Mouse (Mus musculus) megakaryocyte progenitor cell, adult 5-6 weeks (primary cell): Measurements from ENCODE around the gene Nkrf. TPM values are rescaled to one million over a fixed set of nuclear protein-coding genes. Genes with fewer than 3 reads are reported as not detected.
"Not testable (repeated sequence)": the region's sequence is repeated elsewhere in the genome, so short reads cannot be mapped to it uniquely, and the experiment has no call there.

Source experiments
- ATAC-seq: replicated peaks from 2 replicates; pipeline ENCODE4 v1.8.0; 2016; ENCODE audit warnings: mild to moderate bottlenecking, moderate TSS enrichment, inconsistent platforms; ENCODE audit not compliant: poor library complexity
- total RNA-seq, 2 experiments: library from RNA; stranded (forward) in 1 of 2; stranded (reverse) in 1 of 2; fragments of 157-497, 149-512 nt in 1 of 2; fragments of 200-1000 nt in 1 of 2; gene quantifications; 2 replicates each; pipeline versions ENCODE4 v1.2.3 to v1.2.4; 2015 to 2017

Gene Nkrf
- total RNA-seq (2015), result 27.8 and 31.2 TPM in 2 replicates
- 9.8 and 14.1 TPM in 2 replicates for total RNA-seq (2017)

DNA sequence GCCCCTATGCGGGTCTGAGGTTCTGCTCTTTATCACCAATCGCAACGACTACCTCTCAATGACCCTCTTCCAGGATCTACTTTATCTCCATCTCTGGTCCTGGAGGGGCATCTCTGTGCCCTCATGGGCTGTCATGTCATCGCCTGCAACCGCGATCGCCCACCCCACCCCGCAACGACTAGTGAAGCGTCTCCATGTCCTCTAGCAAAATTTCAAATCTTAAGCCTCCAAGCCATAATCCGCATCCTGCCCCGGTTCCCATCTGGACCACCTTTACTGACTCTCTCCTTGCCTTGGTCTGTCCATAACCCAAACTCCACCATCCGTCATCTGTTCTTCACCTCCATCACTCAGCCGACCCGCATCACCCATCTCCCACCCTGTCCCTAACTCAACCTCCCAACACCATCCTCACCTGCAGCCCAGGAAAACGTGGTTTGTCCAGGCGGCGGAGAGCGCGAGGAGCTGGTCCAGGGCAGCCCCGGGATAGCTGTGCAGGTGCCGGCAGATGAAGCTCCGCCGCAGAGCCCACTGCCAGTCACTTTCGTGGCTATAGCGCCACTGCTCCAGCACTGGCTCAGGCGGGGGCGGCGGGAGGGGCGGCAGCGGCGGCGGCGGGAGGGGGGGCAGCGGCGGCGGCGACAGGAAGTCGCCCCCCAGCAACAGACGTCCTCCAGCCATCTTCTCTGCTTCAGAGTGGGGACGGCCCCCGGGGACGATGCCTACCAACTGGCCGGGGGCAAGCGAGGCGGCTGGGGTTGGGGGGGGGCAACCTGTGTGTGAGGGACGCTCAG lies at the start of gene Nkrf:
Gene Nkrf (minus strand): TSS at position 579 of the 794 bp plus-strand sequence.
- ATAC-seq, result peak; percentile 33; the same call in 1 of the 2 replicates

- no peak for ATAC-seq
These were observed 38.4 kb upstream of the Nkrf start for GRCm38 (mm10) chrX:36941106-36941505.

GRCm38 (mm10) chrX:36939806-36940413 lies 37.2 kb upstream of the Nkrf start:
- ATAC-seq, result peak; percentile 73

DNA sequence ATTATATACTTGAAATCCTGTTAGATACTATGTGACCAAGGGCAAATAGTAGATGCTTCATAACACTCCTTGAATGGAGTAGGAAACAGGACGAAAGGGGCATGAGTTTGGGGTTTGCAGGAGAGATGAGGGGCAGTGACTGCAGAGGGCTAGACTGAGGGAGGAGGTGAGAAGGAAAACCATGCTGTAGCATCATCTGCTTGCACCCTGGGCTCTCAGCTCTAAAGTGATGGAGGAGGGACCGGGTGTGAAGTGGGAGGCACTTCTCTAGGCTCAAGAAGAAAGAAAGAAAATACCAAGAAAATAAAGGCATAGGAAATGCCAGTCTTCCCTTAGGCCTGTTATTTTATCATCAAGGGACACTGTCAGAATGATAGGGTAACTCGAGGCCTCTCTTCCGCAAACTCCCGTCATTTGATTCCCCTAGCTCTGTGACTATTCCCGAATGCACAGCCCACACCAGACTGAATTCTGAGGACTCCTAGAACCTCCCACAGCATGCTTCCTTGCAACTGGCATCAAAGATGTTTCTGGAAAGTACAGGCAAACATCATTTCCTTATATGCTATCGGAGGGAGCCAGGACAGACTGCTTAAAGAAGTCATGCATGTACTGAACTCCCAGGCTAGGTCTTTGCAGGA lies 32.7 kb upstream of the Nkrf start:
- ATAC-seq, result no peak

DNA sequence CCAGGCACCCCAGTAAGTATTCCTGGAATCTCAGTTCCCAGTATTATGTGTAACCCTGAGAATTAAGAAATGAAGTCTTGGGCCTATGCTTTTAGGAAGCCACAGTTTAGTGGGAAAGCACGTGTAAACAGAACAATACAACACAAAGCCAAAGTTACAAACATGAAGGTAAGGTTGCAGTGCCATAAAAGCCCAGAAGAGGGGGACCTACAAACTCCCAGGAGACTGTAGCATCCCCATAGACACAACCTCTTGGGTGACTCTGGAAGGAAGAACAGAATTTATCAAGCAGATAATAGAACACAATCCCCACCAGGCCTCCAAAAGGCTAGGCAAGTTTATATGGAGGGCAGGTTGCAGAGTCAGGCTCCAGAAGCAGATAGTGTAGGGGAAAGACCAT lies 27.9 kb upstream of the Nkrf start:
- peak; percentile 57 for ATAC-seq

- ATAC-seq, result no peak
These were observed 27.0 kb upstream of the Nkrf start for GRCm38 (mm10) chrX:36929694-36930093.

DNA sequence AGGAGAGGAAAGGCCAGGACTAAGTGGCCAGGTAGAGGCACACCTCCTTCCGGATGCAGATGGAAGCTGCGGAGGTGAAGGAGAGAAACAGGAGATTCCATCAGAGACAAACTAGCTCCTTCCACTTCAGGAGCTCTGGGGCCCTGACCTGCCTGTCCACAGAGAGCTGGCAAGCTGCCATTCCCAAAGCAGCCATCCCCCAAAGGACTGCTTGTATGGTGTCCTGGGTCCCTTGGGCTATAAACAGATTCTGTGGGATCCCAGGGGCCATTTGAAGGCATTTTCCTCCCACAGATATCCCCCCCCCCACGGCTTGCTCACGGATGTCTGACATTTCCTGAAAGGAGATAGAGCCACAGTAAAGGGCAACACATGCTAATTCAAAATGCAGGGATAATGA lies 26.1 kb upstream of the Nkrf start:
- no peak for ATAC-seq

DNA sequence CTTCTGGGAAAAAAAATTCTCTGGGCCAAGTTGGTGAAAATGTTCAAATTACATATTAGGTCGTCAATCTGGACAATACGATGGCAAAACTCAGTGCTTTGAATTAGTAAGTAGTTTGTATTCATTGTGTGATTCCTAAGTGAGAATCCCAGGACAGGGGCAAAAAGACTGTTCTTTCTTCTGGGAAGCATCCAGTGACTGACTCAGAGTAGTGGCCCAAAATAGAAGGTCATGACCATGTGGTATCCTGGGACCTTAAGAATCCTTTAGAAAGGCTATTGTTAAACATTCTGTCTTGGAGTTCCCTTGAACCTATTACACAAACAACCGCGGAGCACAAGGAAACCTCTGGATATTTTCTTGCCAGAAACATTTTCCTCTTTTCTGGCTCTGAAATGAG lies 18.6 kb upstream of the Nkrf start:
- ATAC-seq, result no peak

GRCm38 (mm10) chrX:36917749-36918148 lies 15.1 kb upstream of the Nkrf start:
- peak; percentile 50 for ATAC-seq

DNA sequence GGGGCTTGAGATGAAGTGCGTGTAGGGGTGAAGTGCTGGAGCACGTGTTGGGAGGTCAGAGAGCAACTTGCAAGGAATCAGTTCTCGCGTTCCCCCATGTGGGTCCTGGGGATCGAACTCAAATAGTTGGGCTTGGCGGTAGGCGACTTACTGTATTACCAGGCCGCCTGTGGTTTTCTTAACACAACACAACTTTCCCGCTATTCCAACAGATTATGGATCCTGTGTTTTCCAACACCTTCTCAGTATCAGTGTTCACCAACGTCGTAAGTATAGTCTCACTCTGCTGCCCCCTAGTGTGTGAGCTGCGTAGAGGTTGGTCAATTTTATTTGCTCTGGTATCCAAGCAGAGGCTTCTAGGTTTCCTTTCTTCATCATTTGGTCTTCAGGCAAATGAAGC lies 8.6 kb upstream of the Nkrf start:
- ATAC-seq, result peak; percentile 90

DNA sequence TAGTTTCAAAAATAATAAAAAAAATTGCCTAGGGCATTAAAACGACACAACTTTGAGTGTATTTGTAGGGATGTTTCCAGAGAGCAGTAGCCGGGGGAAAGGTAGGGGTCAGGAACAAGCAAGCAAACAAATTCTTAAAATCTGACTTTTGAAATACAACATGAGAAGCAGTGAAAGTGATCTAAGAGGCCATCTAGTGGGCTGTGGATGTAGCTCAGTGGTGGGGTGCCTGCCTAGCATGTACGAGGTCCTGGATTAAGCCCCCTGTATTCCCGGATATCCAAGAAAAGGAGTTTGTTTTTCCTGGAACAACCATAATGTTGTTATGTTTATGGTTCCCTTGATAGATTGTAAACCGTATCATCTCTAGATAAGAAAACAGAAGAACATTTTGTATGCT lies 3.8 kb upstream of the Nkrf start:
- ATAC-seq, result peak; percentile 27; the same call in 1 of the 2 replicates

- peak; percentile 93 for ATAC-seq
These were observed 543 bp upstream of the Nkrf start for GRCm38 (mm10) chrX:36903115-36903768.

DNA sequence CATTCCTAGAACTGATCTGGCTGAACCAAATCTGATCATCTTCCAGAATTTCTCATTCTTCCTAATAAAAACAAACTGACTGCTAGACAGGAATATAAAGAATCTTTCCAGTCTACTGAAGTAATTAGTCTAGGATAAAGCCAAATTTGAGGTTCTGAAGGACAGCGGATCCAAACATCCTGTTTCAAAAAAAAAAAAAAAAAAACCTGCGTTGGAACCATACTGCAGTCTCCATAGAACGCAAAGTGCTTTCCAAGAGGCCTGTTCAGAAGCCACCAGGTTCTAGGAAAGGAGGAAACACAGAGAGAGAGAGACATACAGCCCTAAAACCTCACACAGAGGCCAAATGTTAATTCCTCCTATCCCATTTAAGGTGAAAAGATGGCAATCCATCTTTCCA lies 1.0 kb downstream of the Nkrf start:
- no peak for ATAC-seq

- not testable (repeated sequence) for ATAC-seq
These were observed 3.8 kb downstream of the Nkrf start for GRCm38 (mm10) chrX:36898931-36899330.

DNA sequence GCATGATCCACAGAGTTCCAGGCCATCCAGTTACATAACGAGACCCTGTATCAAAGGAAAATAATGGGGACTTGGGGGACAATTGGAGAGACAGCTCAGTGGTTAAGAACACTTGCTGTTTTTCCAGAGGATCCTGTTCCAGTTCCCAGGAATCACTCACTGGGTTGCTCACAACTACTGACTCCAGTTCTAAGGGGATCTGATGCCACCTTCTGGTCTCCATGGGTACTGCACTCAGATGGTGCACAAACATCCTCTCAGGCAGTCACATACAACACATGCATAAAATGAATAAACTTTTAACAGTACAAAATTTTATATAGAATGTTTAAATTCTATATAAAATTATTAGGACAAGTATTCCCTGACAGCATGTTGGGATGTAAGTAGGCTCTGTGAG lies 18.0 kb downstream of the Nkrf start:
- 0 out of 2 replicates have a peak, but pooled peaks have one; percentile 31 for ATAC-seq

DNA sequence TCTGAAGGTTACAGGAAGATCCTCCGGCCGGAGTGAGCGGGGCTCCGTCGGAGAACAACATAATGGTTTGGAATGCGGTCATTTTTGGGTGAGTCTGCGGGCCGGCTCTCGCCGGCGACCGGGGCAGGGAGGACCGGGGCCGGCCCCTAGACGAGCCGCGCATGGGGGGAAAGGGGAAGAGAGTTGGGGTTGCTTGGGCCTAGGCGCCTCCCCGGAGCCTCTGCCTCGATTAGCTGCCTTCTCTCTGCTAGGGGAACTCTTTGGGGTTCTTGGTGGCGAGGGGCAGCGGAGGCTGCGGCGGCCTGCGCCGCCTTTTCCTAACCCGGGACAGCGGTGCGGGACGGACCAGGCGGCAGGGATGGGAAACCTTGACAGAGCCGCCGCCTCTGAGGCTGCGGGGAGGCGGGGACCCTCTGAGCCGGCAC lies 28.0 kb downstream of the Nkrf start:
- peak; percentile 32 for ATAC-seq

DNA sequence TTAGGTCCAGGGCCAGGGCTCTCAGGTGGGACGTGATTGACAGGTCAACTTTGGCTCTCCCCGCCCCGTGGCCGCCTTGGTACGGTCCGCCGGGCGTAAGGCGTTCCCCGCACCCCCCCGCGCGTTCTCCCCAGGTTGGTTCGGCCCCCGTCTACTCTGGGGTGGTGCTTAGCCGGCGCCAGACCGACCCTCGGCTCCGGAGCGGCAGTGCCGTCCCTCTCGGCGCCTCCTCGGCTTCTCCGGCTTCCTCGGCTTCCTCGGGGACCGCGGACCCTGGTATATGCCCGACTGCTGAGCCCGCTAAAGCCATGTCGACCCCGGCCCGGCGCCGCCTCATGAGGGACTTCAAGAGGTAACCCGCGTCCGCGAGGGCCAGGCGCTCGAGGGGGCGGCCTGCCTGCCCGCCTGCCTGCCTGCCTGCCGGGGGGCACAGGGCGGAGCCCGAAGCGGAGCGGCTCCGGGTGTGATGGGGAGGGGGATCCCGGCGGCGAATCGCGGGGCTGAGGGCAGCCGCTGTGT lies 28.5 kb downstream of the Nkrf start:
- peak; percentile 94 for ATAC-seq

DNA sequence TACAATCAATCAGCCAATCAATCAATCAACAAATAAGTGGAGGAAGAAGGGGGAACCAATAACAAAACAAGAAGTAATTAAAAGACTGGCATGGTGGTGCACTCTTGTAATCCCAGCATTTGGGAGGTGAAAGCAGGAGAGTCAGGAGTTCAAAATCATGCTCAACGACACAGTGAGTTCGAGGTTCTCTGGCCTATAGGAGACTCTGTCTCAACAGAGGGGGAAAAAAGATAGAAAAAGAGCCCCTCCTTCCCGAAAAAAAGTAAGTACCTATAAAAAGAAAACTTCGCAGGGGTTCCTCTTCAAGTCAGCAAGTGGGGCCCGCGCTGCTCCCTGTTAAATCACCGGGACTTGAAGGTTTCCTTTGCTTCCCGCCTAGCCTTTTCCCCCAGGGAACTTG lies 28.9 kb downstream of the Nkrf start, which contains the start of the genes Ube2a and C330007P06Rik:
Gene Ube2a (plus strand): TSS at position 136 of the 400 bp plus-strand sequence.
Gene C330007P06Rik (minus strand): TSS at position 347 of the 400 bp plus-strand sequence.
- ATAC-seq, result peak; percentile 30; the same call in 1 of the 2 replicates

- peak; percentile 59 for ATAC-seq
These were observed 32.3 kb downstream of the Nkrf start for GRCm38 (mm10) chrX:36870372-36870771.

GRCm38 (mm10) chrX:36864609-36865328 lies 37.9 kb downstream of the Nkrf start:
- ATAC-seq, result no peak
